Mouse (Mus musculus) C2C12 (cell line): Measurements from ENCODE around the gene Anks1b. TPM values are rescaled to one million over a fixed set of nuclear protein-coding genes. Genes with fewer than 3 reads are reported as not detected.
A peak's percentile ranks its signal among the peaks of the same experiment; 100 is the strongest.

ENCODE experiments used
- H3K27me3 ChIP-seq: one replicate; pipeline ENCODE4 v1.6.1; 2011; ENCODE audit not compliant: control insufficient read depth, insufficient read depth, insufficient read length
- H3K36me3 ChIP-seq: one replicate; pipeline ENCODE4 v1.6.1; 2011; ENCODE audit not compliant: control insufficient read depth, insufficient read depth
- H3K4me3 ChIP-seq: one replicate; pipeline ENCODE4 v1.5.1; 2011; ENCODE audit warnings: mild to moderate bottlenecking, control low read depth; ENCODE audit not compliant: poor library complexity, insufficient read depth, severe bottlenecking
- H3K79me2 ChIP-seq: one replicate; pipeline ENCODE4 v1.6.1; 2011; ENCODE audit not compliant: control insufficient read depth, insufficient read depth
- H3K79me3 ChIP-seq: one replicate; pipeline ENCODE4 v1.6.1; 2011; ENCODE audit warnings: low read depth, control low read depth
- H3ac ChIP-seq: one replicate; pipeline ENCODE3; 2011; ENCODE audit warnings: low read depth; ENCODE audit not compliant: control insufficient read depth, insufficient read length
- CEBPB ChIP-seq: IDR thresholded peaks from one replicate; pipeline ENCODE4 v1.6.1; 2011; ENCODE audit warnings: low read depth, mild to moderate bottlenecking, control low read depth, moderate library complexity
- CTCF ChIP-seq: IDR thresholded peaks from one replicate; pipeline ENCODE4 v1.5.1; 2011; ENCODE audit not compliant: control insufficient read depth, insufficient read depth, insufficient read length
- FOSL1 ChIP-seq: IDR thresholded peaks from one replicate; pipeline ENCODE4 v1.8.0; 2011; ENCODE audit warnings: mild to moderate bottlenecking, low read length; ENCODE audit not compliant: poor library complexity, insufficient read depth, severe bottlenecking
- MAX ChIP-seq: IDR thresholded peaks from one replicate; pipeline ENCODE4 v1.6.1; 2011; ENCODE audit warnings: mild to moderate bottlenecking, control low read depth
- MYOD1 ChIP-seq: IDR thresholded peaks from one replicate; pipeline ENCODE4 v1.6.1; 2011; ENCODE audit warnings: low read depth; ENCODE audit not compliant: control insufficient read depth, insufficient read length
- MYOG ChIP-seq: IDR thresholded peaks from one replicate; pipeline ENCODE4 v1.6.1; 2011; ENCODE audit not compliant: control insufficient read depth, insufficient read length; ENCODE audit errors: extremely low read depth
- USF1 ChIP-seq: IDR thresholded peaks from one replicate; pipeline ENCODE4 v1.6.1; 2011; ENCODE audit warnings: low read depth, mild to moderate bottlenecking, control low read depth, moderate library complexity
- polyA plus RNA-seq: library from polyadenylated mRNA; unstranded; fragments of >200 nt; fragmentation: generic; extraction: Trizol; gene quantifications from one replicate; pipeline ENCODE4 v1.2.1, GENCODE M21; 2012; ENCODE audit warnings: missing spikeins

Anks1b gene
- polyA plus RNA-seq, 1 experiment: 0.27 TPM

- no peaks in the 10 kb centered on the region for H3K27me3 ChIP-seq
- TF ChIP-seq MAX: no peak
- TF ChIP-seq CEBPB: no peak
- TF ChIP-seq CTCF: no peak
- no peak for TF ChIP-seq MYOG
- TF ChIP-seq FOSL1: no peak
- TF ChIP-seq USF1: no peak
- TF ChIP-seq MYOD1: no peak
- no peaks in the 10 kb centered on the region for H3K79me3 ChIP-seq
- H3K4me3 ChIP-seq: no peak overlapping the region
- no peaks in the 10 kb centered on the region for H3K36me3 ChIP-seq
- H3K79me2 ChIP-seq: no peaks in the 10 kb centered on the region
- no peak overlapping the region for H3ac ChIP-seq
Measured at GRCm38 (mm10) chr10:90081630-90082029, 208.3 kb downstream of the Anks1b start.

DNA sequence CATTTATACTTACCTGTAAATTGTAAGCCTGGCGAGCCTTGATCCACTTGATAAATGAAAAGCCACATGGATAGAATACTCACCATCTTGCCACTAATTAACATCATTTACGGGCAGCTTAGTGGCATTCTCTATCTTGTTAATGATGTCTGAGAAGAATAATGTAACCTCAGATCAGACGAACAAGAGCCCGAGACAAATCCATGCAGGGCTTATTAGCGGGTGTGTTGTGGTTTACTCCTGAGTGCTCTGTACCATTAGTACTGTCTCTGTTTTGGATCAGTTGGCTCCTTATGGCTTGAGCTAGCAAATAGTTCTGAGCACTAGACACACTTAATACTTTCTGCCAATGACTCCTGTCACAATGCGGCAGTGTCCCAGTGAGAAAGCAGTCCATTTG is 220.6 kb downstream of the Anks1b start:
- no peaks in the 10 kb centered on the region for H3K79me3 ChIP-seq
- H3K4me3 ChIP-seq: no peak overlapping the region
- TF ChIP-seq MAX (no peak), MYOG (no peak), USF1 (no peak), MYOD1 (no peak), CTCF (no peak), FOSL1 (no peak), CEBPB (no peak)
- H3ac ChIP-seq: no peak overlapping the region
- H3K36me3 ChIP-seq: no peaks in the 10 kb centered on the region
- H3K79me2 ChIP-seq: no peaks in the 10 kb centered on the region
- no peaks in the 10 kb centered on the region for H3K27me3 ChIP-seq

DNA sequence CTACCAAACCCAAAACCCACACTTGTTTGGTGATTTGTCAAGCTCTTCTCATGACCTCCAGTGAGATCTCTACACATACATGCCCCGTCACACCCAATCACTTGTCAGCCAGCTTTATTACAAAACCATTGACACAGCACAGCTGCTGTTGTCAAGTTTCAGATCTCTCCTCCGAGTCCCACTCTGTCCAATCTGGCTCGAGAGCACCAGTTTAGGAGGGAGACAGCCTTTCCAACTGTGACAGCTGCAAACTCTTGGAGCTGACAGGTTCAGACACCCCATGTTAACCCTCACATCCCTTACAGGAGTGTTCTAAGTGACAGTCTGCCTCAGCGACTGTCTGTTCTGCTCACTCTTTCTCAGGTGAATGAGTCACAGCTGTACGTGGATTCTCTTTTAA is 239.4 kb downstream of the Anks1b start:
- Histone ChIP-seq H3K79me2 (no peaks in the 10 kb centered on the region), H3K4me3 (no peak overlapping the region), H3K79me3 (no peaks in the 10 kb centered on the region), H3K36me3 (no peaks in the 10 kb centered on the region), H3ac (no peak overlapping the region), H3K27me3 (no peaks in the 10 kb centered on the region)
- TF ChIP-seq CTCF: no peak
- TF ChIP-seq MYOD1: peak; percentile 28
- TF ChIP-seq MYOG: no peak
- no peak for TF ChIP-seq MAX
- no peak for TF ChIP-seq CEBPB
- TF ChIP-seq USF1: no peak

DNA sequence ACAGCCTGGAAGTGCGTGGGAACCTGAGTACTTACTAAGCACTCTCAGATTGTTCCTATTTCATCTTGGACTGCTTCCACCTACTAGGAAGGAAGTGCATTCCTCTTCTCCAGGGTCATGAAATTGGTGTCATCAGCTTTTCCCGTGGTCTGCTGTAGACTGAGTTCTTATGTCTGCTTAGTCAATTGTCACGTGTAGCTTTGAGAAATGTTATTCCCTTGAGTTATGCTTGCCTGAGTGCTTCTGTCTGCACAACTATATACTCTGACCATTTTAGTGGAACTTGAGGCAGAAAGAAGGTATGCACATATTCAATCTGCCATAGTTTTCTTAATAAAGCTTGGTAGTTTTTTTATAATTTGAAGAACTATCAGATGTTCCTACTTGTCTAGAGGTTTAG is 243.6 kb downstream of the Anks1b start:
- H3K27me3 ChIP-seq: no peaks in the 10 kb centered on the region
- H3K4me3 ChIP-seq: no peak overlapping the region
- no peak overlapping the region for H3ac ChIP-seq
- peak; percentile 67 for TF ChIP-seq USF1
- TF ChIP-seq MYOG: no peak
- no peak for TF ChIP-seq FOSL1
- no peak for TF ChIP-seq CEBPB
- TF ChIP-seq CTCF: no peak
- TF ChIP-seq MYOD1: no peak
- no peaks in the 10 kb centered on the region for H3K36me3 ChIP-seq
- H3K79me3 ChIP-seq: no peaks in the 10 kb centered on the region
- no peaks in the 10 kb centered on the region for H3K79me2 ChIP-seq

GRCm38 (mm10) chr10:90117836-90118235 is 244.5 kb downstream of the Anks1b start:
- TF ChIP-seq MYOD1 (no peak), FOSL1 (no peak), CEBPB (no peak), CTCF (no peak), MAX (no peak), MYOG (no peak), USF1 (no peak)

DNA sequence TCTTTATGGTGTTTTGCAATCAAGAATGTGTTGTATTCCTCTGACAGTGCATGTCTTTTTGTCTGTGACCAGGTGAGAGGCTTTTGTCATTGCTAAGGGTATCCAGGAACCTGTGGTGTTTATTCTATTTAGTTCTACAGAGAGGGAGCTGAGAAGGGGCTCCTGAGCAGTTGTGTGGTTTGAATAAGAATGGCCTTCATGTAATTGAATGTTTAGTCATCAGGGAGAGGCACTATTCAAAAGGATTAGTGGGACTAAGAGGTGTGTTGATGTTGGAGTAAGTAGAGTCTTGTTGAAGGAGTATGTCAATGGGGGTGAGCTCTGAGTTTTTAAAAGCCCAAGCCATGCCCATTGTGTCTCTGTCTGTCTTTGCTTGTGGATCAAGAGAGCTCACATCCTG is 264.2 kb downstream of the Anks1b start:
- H3K79me2 ChIP-seq: no peaks in the 10 kb centered on the region
- no peaks in the 10 kb centered on the region for H3K36me3 ChIP-seq
- TF ChIP-seq USF1 (no peak), MYOD1 (no peak), FOSL1 (no peak), MYOG (no peak), CEBPB (no peak), MAX (no peak), CTCF (no peak)
- no peak overlapping the region for H3ac ChIP-seq
- no peak overlapping the region for H3K4me3 ChIP-seq
- H3K79me3 ChIP-seq: no peaks in the 10 kb centered on the region
- no peaks in the 10 kb centered on the region for H3K27me3 ChIP-seq

More at GRCm38 (mm10) chr10:90117836-90118235, 244.5 kb downstream of the Anks1b start:
- H3K36me3 ChIP-seq: no peaks in the 10 kb centered on the region
- no peaks in the 10 kb centered on the region for H3K79me2 ChIP-seq
- no peak overlapping the region for H3ac ChIP-seq
- no peaks in the 10 kb centered on the region for H3K27me3 ChIP-seq
- H3K4me3 ChIP-seq: no peak overlapping the region
- no peaks in the 10 kb centered on the region for H3K79me3 ChIP-seq
